Mouse (Mus musculus) cerebellum, adult 2 months (tissue): ENCODE results near the gene Rnaseh2c.

Experiments used
- CTCF ChIP-seq: fragments of 200-500 bp; IDR thresholded peaks from 2 replicates; pipeline ENCODE4 v1.5.1; 2011; ENCODE audit warnings: low read depth, mild to moderate bottlenecking, control low read depth, low read length, moderate library complexity, borderline replicate concordance; ENCODE audit not compliant: insufficient read depth
- POLR2A ChIP-seq: fragments of 200-500 bp; IDR thresholded peaks from 2 replicates; pipeline ENCODE4 v1.6.1; 2011; ENCODE audit warnings: low read length, control low read depth, borderline replicate concordance; ENCODE audit not compliant: insufficient read depth

DNA sequence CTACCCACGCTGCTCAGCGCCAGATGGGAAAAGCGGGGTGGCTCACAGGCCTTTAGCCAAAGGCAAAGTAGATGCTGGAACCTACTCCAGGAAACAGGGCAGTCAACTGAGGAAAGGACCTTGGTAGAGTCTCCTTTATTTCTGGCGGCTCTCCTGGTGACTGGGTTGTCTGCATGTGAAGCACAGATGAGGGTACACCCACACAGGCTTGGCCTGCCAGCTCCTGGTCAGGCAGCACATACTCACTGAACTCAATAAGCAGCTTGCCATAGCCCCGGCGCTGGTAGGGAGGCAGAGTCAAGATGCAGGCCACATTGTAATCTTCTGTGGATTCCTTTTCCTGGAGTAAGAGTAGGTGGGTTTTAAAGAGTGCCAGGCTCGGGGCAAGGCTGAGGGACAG, 3.5 kb downstream of the Rnaseh2c start:
- TF ChIP-seq POLR2A (no peak), CTCF (no peak)
